Mouse (Mus musculus) kidney, postnatal 36 days (tissue): ENCODE results near the gene Olfr618.
"Not testable (repeated sequence)": the region's sequence is repeated elsewhere in the genome, so short reads cannot be mapped to it uniquely, and the experiment has no call there.

Source experiments
- DNase-seq, 2 experiments: peaks; one replicate each; pipeline ENCODE4 v3.0.0; 2021 to 2022; ENCODE audit warnings: mixed read lengths in 2 of 2

Gene Olfr618

GRCm38 (mm10) chr7:103589803-103590202, at the start of gene Olfr618:
TSS of gene Olfr618 (plus strand) at chr7:103590103.
- DNase-seq: no peak

- DNase-seq: not testable (repeated sequence)
Measured at GRCm38 (mm10) chr7:103542617-103543016, 47.3 kb upstream of the Olfr618 start, which contains the start of gene Olfr612. TSS of gene Olfr612 (minus strand) at chr7:103542717.

GRCm38 (mm10) chr7:103547774-103548173, 42.1 kb upstream of the Olfr618 start, which contains the start of gene Olfr613:
TSS of gene Olfr613 (plus strand) at chr7:103548074.
- DNase-seq: no peak

- no peak for DNase-seq
Measured at GRCm38 (mm10) chr7:103555779-103556178, 34.1 kb upstream of the Olfr618 start, which contains the start of gene Olfr615. TSS of gene Olfr615 (plus strand) at chr7:103556079.

- DNase-seq: no peak
Measured at GRCm38 (mm10) chr7:103569043-103569442, 20.9 kb upstream of the Olfr618 start, which contains the start of gene Olfr616. TSS of gene Olfr616 (minus strand) at chr7:103569143.

- no peak for DNase-seq
Measured at GRCm38 (mm10) chr7:103572761-103573160, 17.1 kb upstream of the Olfr618 start, which contains the start of gene Olfr617. TSS of gene Olfr617 (plus strand) at chr7:103573061.

- no peak for DNase-seq
Measured at GRCm38 (mm10) chr7:103600275-103600674, 10.4 kb downstream of the Olfr618 start, which contains the start of gene Olfr619. TSS of gene Olfr619 (plus strand) at chr7:103600575.

GRCm38 (mm10) chr7:103607425-103607824, 17.5 kb downstream of the Olfr618 start:
- DNase-seq: no peak

GRCm38 (mm10) chr7:103612434-103612833, 22.5 kb downstream of the Olfr618 start, which contains the start of gene Olfr620:
TSS of gene Olfr620 (minus strand) at chr7:103612534.
- no peak for DNase-seq

GRCm38 (mm10) chr7:103636795-103637194, 46.9 kb downstream of the Olfr618 start:
- DNase-seq: no peak

- no peak for DNase-seq
Measured at GRCm38 (mm10) chr7:103642602-103643001, 52.7 kb downstream of the Olfr618 start, which contains the start of gene Olfr622. TSS of gene Olfr622 (minus strand) at chr7:103642702.

- no peak for DNase-seq
Measured at GRCm38 (mm10) chr7:103644070-103644469, 54.2 kb downstream of the Olfr618 start.
